Mouse (Mus musculus): Measurements from ENCODE around the gene Lrrc23.

GRCm38 (mm10) chr6:124770511-124770910 is 9.0 kb downstream of the Lrrc23 start:
- no peak for TF ChIP-seq POLR2A (IDR thresholded peaks at IDR 0.05; ENCODE audit: low read depth, low read length)
- no peak for TF ChIP-seq CTCF (IDR thresholded peaks at IDR 0.05; ENCODE audit: borderline replicate concordance, insufficient read depth, low read length)

All from embryonic fibroblast, embryonic 13.5 days (primary cell).